In the genomic region with DNA sequence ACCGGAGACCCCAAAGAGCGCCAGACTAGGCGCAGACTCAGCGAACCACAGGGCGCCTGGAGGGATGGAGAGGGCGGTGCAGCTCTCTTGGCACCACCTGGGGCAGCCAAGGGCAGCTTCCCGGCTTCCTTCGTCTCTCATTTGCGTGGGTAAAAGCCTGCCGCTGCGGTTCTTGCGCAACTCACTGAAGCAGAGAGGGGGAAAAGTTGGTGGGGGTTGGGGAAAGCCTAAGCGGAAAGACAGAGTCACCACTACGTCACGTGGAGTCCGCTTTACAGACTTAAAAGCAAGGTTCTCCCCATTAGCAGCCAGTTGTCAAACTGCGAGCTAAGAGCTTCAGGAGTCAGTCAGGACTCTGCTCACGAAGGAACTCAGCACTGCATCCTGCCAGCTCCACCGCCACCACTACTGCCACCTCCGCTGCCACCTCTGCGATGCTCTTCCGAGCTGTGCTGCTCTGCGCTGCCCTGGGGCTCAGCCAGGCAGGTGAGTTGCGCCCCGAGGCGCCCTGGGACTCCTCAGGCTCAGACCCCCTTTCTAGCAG, we compare ENCODE assay signal across 8 mouse cellular contexts. TPM values are rescaled to one million over a fixed set of nuclear protein-coding genes. Genes with fewer than 3 reads are reported as not detected.
DNase-seq lines count a peak whose midpoint lies in the region; ATAC-seq and TF ChIP-seq lines count a peak whose summit lies in the region.

A gene (plus strand): TSS at position 242 of the 544 bp plus-strand sequence.

- peak within 1 kb of the TSS; percentile 77 for H3K9ac ChIP-seq in heart, adult 2 months (ENCODE audit: low read depth, low read length)
- peak within 1 kb of the TSS; percentile 68 for H3K9ac ChIP-seq in midbrain, embryonic 16.5 days (ENCODE audit: low read depth, low read length)
- peak within 1 kb of the TSS; percentile 37 for H3K9ac ChIP-seq in stomach, embryonic 14.5 days (replicated peaks; ENCODE audit: low read depth, low read length)

- no peaks in the 10 kb centered on the region for H3K36me3 ChIP-seq in heart, adult 2 months (ENCODE audit: control insufficient read depth, insufficient read depth, low read length)
- no peaks in the 10 kb centered on the region for H3K36me3 ChIP-seq in midbrain, embryonic 16.5 days (ENCODE audit: control insufficient read depth, insufficient read depth, low read length)
- H3K36me3 ChIP-seq in stomach, embryonic 14.5 days (ENCODE audit: control insufficient read depth, insufficient read depth, low read length): no peaks in the 10 kb centered on the region

- no peak for TF ChIP-seq EP300 in heart, adult 2 months (IDR thresholded peaks at IDR 0.05; ENCODE audit: insufficient read depth, low read depth, low read length)

- peak; percentile 94 for ATAC-seq in midbrain, embryonic 16.5 days
- ATAC-seq in stomach, embryonic 14.5 days (ENCODE audit: insufficient number of reproducible peaks, insufficient read depth, low FRiP score, low read depth): peak; percentile 80

- H3K4me1 ChIP-seq in heart, adult 2 months (ENCODE audit: control insufficient read depth, insufficient read depth, low read length): no peaks in the 10 kb centered on the region; the same call in 1 of the 2 replicates
- H3K4me1 ChIP-seq in midbrain, embryonic 16.5 days (ENCODE audit: control insufficient read depth, insufficient read depth, low read length): 0 out of 2 replicates have a peak, but pooled peaks cover 3% of the 10 kb centered on the region
- no peaks in the 10 kb centered on the region for H3K4me1 ChIP-seq in stomach, embryonic 14.5 days (ENCODE audit: control insufficient read depth, insufficient read depth, low read length)

- peak within 1 kb of the TSS; percentile 35 for H3K4me3 ChIP-seq in heart, adult 2 months
- peak within 1 kb of the TSS; percentile 53 for H3K4me3 ChIP-seq in midbrain, embryonic 16.5 days (ENCODE audit: low read depth, low read length)
- peak within 1 kb of the TSS; percentile 41 for H3K4me3 ChIP-seq in stomach, embryonic 14.5 days (ENCODE audit: low read depth, low read length)

- H3K79me2 ChIP-seq in heart, adult 2 months (replicated peaks; ENCODE audit: control insufficient read depth, insufficient read depth, low read length): no peaks in the 10 kb centered on the region

- no peaks in the 10 kb centered on the region for H3K9me3 ChIP-seq in midbrain, embryonic 16.5 days (replicated peaks; ENCODE audit: control insufficient read depth, low read length, poor library complexity, severe bottlenecking)
- no peaks in the 10 kb centered on the region for H3K9me3 ChIP-seq in stomach, embryonic 14.5 days (ENCODE audit: control insufficient read depth, low read depth, low read length)

- 2% methylated on average over 26 of the region's 26 CpGs for WGBS in heart, adult 2 months
- WGBS in midbrain, embryonic 16.5 days: under 1% methylated on average over 26 of the region's 26 CpGs
- WGBS in stomach, embryonic 14.5 days: 1% methylated on average over 26 of the region's 26 CpGs

- H3K27me3 ChIP-seq in heart, adult 2 months (ENCODE audit: control insufficient read depth, insufficient read depth, low read length): peaks cover 2% of the 10 kb centered on the region; the same call in 1 of the 2 replicates
- H3K27me3 ChIP-seq in midbrain, embryonic 16.5 days (ENCODE audit: control insufficient read depth, insufficient read depth, low read depth, low read length): no peaks in the 10 kb centered on the region
- H3K27me3 ChIP-seq in stomach, embryonic 14.5 days (ENCODE audit: control insufficient read depth, insufficient read depth, low read length): no peaks in the 10 kb centered on the region

- intact Hi-C loops in heart, adult 2 months (cut with DNase I): no loop called here

- DNase-seq in adrenal gland, adult 2 months: peak; percentile 62
- peak; percentile 43 for DNase-seq in embryo, embryonic 9.5 days (ENCODE audit: extremely low spot score)
- peak; percentile 46 to 64 for DNase-seq in heart, adult 2 months
- peak; percentile 6 for DNase-seq in kidney, adult 9 months
- DNase-seq in liver: peak; percentile 34
- DNase-seq in cerebellum, adult 11 months: no peak

- peak within 1 kb of the TSS; percentile 28 for H3K27ac ChIP-seq in heart, adult 2 months
- no peak within 1 kb of the TSS for H3K27ac ChIP-seq in midbrain, embryonic 16.5 days (ENCODE audit: low read length)
- H3K27ac ChIP-seq in stomach, embryonic 14.5 days (ENCODE audit: low read length): no peak within 1 kb of the TSS

- peak; percentile 17; the same call in 1 of the 2 replicates for TF ChIP-seq CTCF in heart, adult 2 months (IDR thresholded peaks at IDR 0.05)

- H3K4me2 ChIP-seq in midbrain, embryonic 16.5 days (ENCODE audit: low read length): peak within 1 kb of the TSS; percentile 94
- peak within 1 kb of the TSS; percentile 91 for H3K4me2 ChIP-seq in stomach, embryonic 14.5 days (replicated peaks; ENCODE audit: low read depth, low read length)

- TF ChIP-seq POLR2A in heart, adult 2 months (IDR thresholded peaks at IDR 0.05; ENCODE audit: insufficient read depth, low read depth, low read length): peak; percentile 36; the same call in 1 of the 2 replicates

RNA-seq across cellular contexts. Expression of the gene that starts here (rescaled TPM):
- total RNA-seq in adrenal gland, adult 2 months (2021): 1 to 10 TPM; 1.0 to 2.0 TPM
- polyA plus RNA-seq in adrenal gland, adult 2 months (2012; rRNA removed): 0.07 and 0.09 TPM in 2 replicates
- under 1 TPM; 0.57 to 0.66 TPM for total RNA-seq in heart, adult 2 months (2021)
- polyA plus RNA-seq in heart, adult 2 months (2012; rRNA removed): 0.57 and 0.82 TPM in 2 replicates
- 0.09 and 0.11 TPM in 2 replicates for polyA plus RNA-seq in midbrain, embryonic 16.5 days (2015; fragmentation: Nextera tagmentation; extraction: Ambion mirVana)
- polyA plus RNA-seq in stomach, embryonic 14.5 days (2014; fragmentation: Nextera tagmentation; extraction: Ambion mirVana): 0.27 and 0.50 TPM in 2 replicates

Comparison
In these comparisons a context has a peak if more than half of its experiments do, and no peak if none do; other contexts are left out.
1. Peak in DNase-seq, H3K4me3 ChIP-seq, H3K27ac ChIP-seq and H3K9ac ChIP-seq in heart, adult 2 months; RNA of the gene not detected or under 1 TPM.
2. Peak in ATAC-seq, H3K4me3 ChIP-seq, H3K9ac ChIP-seq and H3K4me2 ChIP-seq in midbrain, embryonic 16.5 days; RNA of the gene not detected or under 1 TPM.
3. Peak in ATAC-seq, H3K4me3 ChIP-seq, H3K9ac ChIP-seq and H3K4me2 ChIP-seq in stomach, embryonic 14.5 days; RNA of the gene not detected or under 1 TPM.